Mouse (Mus musculus) kidney, adult 2 months (tissue): Measurements from ENCODE around the gene Fhl1. TPM values are rescaled to one million over a fixed set of nuclear protein-coding genes. Genes with fewer than 3 reads are reported as not detected.

Experiments
- DNase-seq: peaks from one replicate; pipeline ENCODE4 v3.0.0; 2021
- H3K27ac ChIP-seq: fragments of 200-500 bp; 2 replicates; pipeline ENCODE4 v1.5.1; 2012; ENCODE audit warnings: low read depth, low read length, control low read depth, inconsistent platforms; ENCODE audit not compliant: insufficient read depth
- H3K27me3 ChIP-seq: fragments of 200-500 bp; replicated peaks from 2 replicates; pipeline ENCODE4 v1.6.1; 2012; ENCODE audit warnings: mild to moderate bottlenecking, moderate library complexity, low read length, inconsistent platforms; ENCODE audit not compliant: control insufficient read depth, insufficient read depth
- H3K36me3 ChIP-seq: fragments of 200-500 bp; 2 replicates; pipeline ENCODE4 v1.6.1; 2012; ENCODE audit warnings: mild to moderate bottlenecking, moderate library complexity, low read length, inconsistent platforms; ENCODE audit not compliant: control insufficient read depth, insufficient read depth
- H3K4me1 ChIP-seq: fragments of 200-500 bp; 2 replicates; pipeline ENCODE4 v1.6.1; 2011; ENCODE audit warnings: low read length; ENCODE audit not compliant: control insufficient read depth, insufficient read depth
- H3K4me3 ChIP-seq: fragments of 200-500 bp; 2 replicates; pipeline ENCODE4 v1.5.1; 2011; ENCODE audit warnings: mild to moderate bottlenecking, low read depth, low read length, control low read depth; ENCODE audit not compliant: insufficient read depth
- CTCF ChIP-seq: fragments of 200-500 bp; conservative IDR thresholded peaks from 2 replicates; pipeline ENCODE4 v1.5.1; 2011; ENCODE audit warnings: low read depth, mild to moderate bottlenecking, control low read depth, low read length, moderate library complexity, mixed read lengths; ENCODE audit not compliant: insufficient read depth, insufficient read length
- POLR2A ChIP-seq: fragments of 200-500 bp; IDR thresholded peaks from one replicate; pipeline ENCODE4 v1.6.1; 2011; ENCODE audit warnings: low read depth, low read length, control low read depth
- WGBS: fragments of 180-500 bp; shearing (Covaris S2); methylation state at CpG from one replicate; pipeline ENCODE4 v1.1.7; 2018; 5-methylcytosine and 5-hydroxymethylcytosine counted together
- polyA plus RNA-seq: library from polyadenylated mRNA; depleted of rRNA; stranded (reverse); fragments of >200 nt; gene quantifications from 2 replicates; pipeline ENCODE4 v1.2.3, GENCODE M21; 2012

Gene Fhl1
- polyA plus RNA-seq, 1 experiment = 165 TPM

- no peaks in the 10 kb centered on the region for H3K36me3 ChIP-seq
- peaks cover 3% of the 10 kb centered on the region; the same call in 1 of the 2 replicates for H3K4me1 ChIP-seq
- no peak for TF ChIP-seq POLR2A
- no peak for TF ChIP-seq CTCF
- peak overlapping the region; percentile 92 for H3K27ac ChIP-seq
- DNase-seq = no peak
- WGBS = 11% methylated on average over 10 of the region's 10 CpGs
- peak overlapping the region; percentile 93 for H3K4me3 ChIP-seq
- no peaks in the 10 kb centered on the region for H3K27me3 ChIP-seq
Observed at GRCm38 (mm10) chrX:56730828-56731305, 720 bp upstream of the Fhl1 start.

- Histone ChIP-seq H3K36me3 (no peaks in the 10 kb centered on the region), H3K27ac (peak overlapping the region; percentile 52), H3K27me3 (no peaks in the 10 kb centered on the region), H3K4me3 (peak overlapping the region; percentile 93), H3K4me1 (peaks cover 5% of the 10 kb centered on the region; the same call in 1 of the 2 replicates)
- DNase-seq = no peak
- no peak for TF ChIP-seq CTCF
- TF ChIP-seq POLR2A = no peak
- WGBS = 44% methylated on average over 3 of the region's 3 CpGs
Observed at GRCm38 (mm10) chrX:56732401-56732800, 814 bp downstream of the Fhl1 start.

- Histone ChIP-seq H3K36me3 (no peaks in the 10 kb centered on the region), H3K27ac (peak overlapping the region; percentile 66), H3K4me1 (peaks cover 5% of the 10 kb centered on the region; the same call in 1 of the 2 replicates), H3K27me3 (no peaks in the 10 kb centered on the region), H3K4me3 (peak overlapping the region; percentile 21)
- peak; percentile 63 for DNase-seq
- WGBS = 43% methylated on average over 5 of the region's 5 CpGs
- TF ChIP-seq CTCF (no peak), POLR2A (no peak)
Observed at GRCm38 (mm10) chrX:56734436-56734835, 2.8 kb downstream of the Fhl1 start.

- TF ChIP-seq CTCF (no peak), POLR2A (no peak)
- peaks cover 2% of the 10 kb centered on the region; the same call in 1 of the 2 replicates for H3K4me1 ChIP-seq
- no peaks in the 10 kb centered on the region for H3K27me3 ChIP-seq
- H3K27ac ChIP-seq = no peak overlapping the region
- 24% methylated on average over 1 of the region's 1 CpGs for WGBS
- DNase-seq = no peak
- no peaks in the 10 kb centered on the region for H3K36me3 ChIP-seq
- no peak overlapping the region for H3K4me3 ChIP-seq
Observed at GRCm38 (mm10) chrX:56736226-56736625, 4.6 kb downstream of the Fhl1 start.

GRCm38 (mm10) chrX:56737848-56738554 lies 6.4 kb downstream of the Fhl1 start:
- Histone ChIP-seq H3K4me1 (peaks cover 2% of the 10 kb centered on the region; the same call in 1 of the 2 replicates), H3K27me3 (no peaks in the 10 kb centered on the region), H3K27ac (no peak overlapping the region), H3K4me3 (no peak overlapping the region), H3K36me3 (no peaks in the 10 kb centered on the region)
- 68% methylated on average over 5 of the region's 5 CpGs for whole genome bisulfite sequencing
- no peak for DNase-seq
- TF ChIP-seq CTCF = no peak
- TF ChIP-seq POLR2A = no peak

GRCm38 (mm10) chrX:56741428-56741827 lies 9.8 kb downstream of the Fhl1 start:
- WGBS = 61% methylated on average over 3 of the region's 3 CpGs
- Histone ChIP-seq H3K4me3 (no peak overlapping the region), H3K27ac (no peak overlapping the region), H3K36me3 (no peaks in the 10 kb centered on the region), H3K27me3 (no peaks in the 10 kb centered on the region), H3K4me1 (peaks cover 2% of the 10 kb centered on the region; the same call in 1 of the 2 replicates)
- no peak for DNase-seq
- TF ChIP-seq CTCF = no peak
- TF ChIP-seq POLR2A = no peak

- DNase-seq = no peak
- Histone ChIP-seq H3K4me3 (no peak overlapping the region), H3K27ac (no peak overlapping the region), H3K27me3 (no peaks in the 10 kb centered on the region), H3K4me1 (no peaks in the 10 kb centered on the region; the same call in 1 of the 2 replicates), H3K36me3 (no peaks in the 10 kb centered on the region)
- TF ChIP-seq CTCF = 0 out of 2 replicates have a peak, but pooled peaks have one; percentile 11
- no peak for TF ChIP-seq POLR2A
- WGBS = 40% methylated on average over 4 of the region's 4 CpGs
Observed at GRCm38 (mm10) chrX:56751536-56751935, 19.9 kb downstream of the Fhl1 start.
